Mouse (Mus musculus) intestine, postnatal 0 days (tissue): Measurements from ENCODE around the gene Cldn3. TPM values are rescaled to one million over a fixed set of nuclear protein-coding genes. Genes with fewer than 3 reads are reported as not detected.
A peak's percentile ranks its signal among the peaks of the same experiment; 100 is the strongest.

Experiments used
- ATAC-seq: fragments of 200-750 bp; cut with Nextera tagmentation; 2 replicates; pipeline ENCODE4 v1.8.0; 2017; ENCODE audit warnings: mild to moderate bottlenecking, moderate TSS enrichment, moderate library complexity
- H3K27ac ChIP-seq: fragments of 300-500 bp; sonication (generic); 2 replicates; pipeline ENCODE4 v1.5.1; 2014; ENCODE audit warnings: mild to moderate bottlenecking, low read depth, low read length, moderate library complexity
- H3K27me3 ChIP-seq: fragments of 300-500 bp; sonication (generic); replicated peaks from 2 replicates; pipeline ENCODE4 v1.6.1; 2014; ENCODE audit warnings: low read length, mixed read lengths; ENCODE audit not compliant: control insufficient read depth, insufficient read depth
- H3K36me3 ChIP-seq: fragments of 300-500 bp; sonication (generic); 2 replicates; pipeline ENCODE4 v1.6.1; 2014; ENCODE audit warnings: mild to moderate bottlenecking, moderate library complexity; ENCODE audit not compliant: control insufficient read depth, insufficient read depth
- H3K4me1 ChIP-seq: fragments of 300-500 bp; sonication (generic); replicated peaks from 2 replicates; pipeline ENCODE4 v1.6.1; 2014; ENCODE audit warnings: antibody characterized with exemption, low read length, mixed read lengths; ENCODE audit not compliant: control insufficient read depth, insufficient read depth
- H3K4me2 ChIP-seq: fragments of 300-500 bp; sonication (generic); replicated peaks from 2 replicates; pipeline ENCODE4 v1.6.1; 2014; ENCODE audit warnings: low read depth, mild to moderate bottlenecking, moderate library complexity
- H3K4me3 ChIP-seq: fragments of 300-500 bp; sonication (generic); 2 replicates; pipeline ENCODE4 v1.5.1; 2014; ENCODE audit warnings: low read depth, low read length
- H3K9ac ChIP-seq: fragments of 300-500 bp; sonication (generic); 2 replicates; pipeline ENCODE4 v1.6.1; 2014; ENCODE audit warnings: mild to moderate bottlenecking, low read depth, low read length
- H3K9me3 ChIP-seq: fragments of 300-500 bp; sonication (generic); 2 replicates; pipeline ENCODE4 v1.6.1; 2016; ENCODE audit warnings: mixed run types; ENCODE audit not compliant: control insufficient read depth
- CTCF ChIP-seq: sonication (generic); IDR thresholded peaks from 2 replicates; pipeline ENCODE4 v1.5.1; 2016; ENCODE audit warnings: low read depth, mild to moderate bottlenecking, control low read depth, antibody characterized with exemption, moderate library complexity
- WGBS: fragments of 180-500 bp; shearing (Covaris S2); extraction: QIAGEN DNeasy Blood & Tissue Kit; methylation state at CpG from one replicate; pipeline ENCODE4 v1.1.7; 2014; 5-methylcytosine and 5-hydroxymethylcytosine counted together
- polyA plus RNA-seq: library from polyadenylated mRNA; unstranded; fragments of >200 nt; fragmentation: Nextera tagmentation; extraction: Ambion mirVana; gene quantifications from 2 replicates; pipeline ENCODE4 v1.2.1, GENCODE M21; 2015

Gene Cldn3
- polyA plus RNA-seq, 1 experiment from 2014 or later: 116 TPM

DNA sequence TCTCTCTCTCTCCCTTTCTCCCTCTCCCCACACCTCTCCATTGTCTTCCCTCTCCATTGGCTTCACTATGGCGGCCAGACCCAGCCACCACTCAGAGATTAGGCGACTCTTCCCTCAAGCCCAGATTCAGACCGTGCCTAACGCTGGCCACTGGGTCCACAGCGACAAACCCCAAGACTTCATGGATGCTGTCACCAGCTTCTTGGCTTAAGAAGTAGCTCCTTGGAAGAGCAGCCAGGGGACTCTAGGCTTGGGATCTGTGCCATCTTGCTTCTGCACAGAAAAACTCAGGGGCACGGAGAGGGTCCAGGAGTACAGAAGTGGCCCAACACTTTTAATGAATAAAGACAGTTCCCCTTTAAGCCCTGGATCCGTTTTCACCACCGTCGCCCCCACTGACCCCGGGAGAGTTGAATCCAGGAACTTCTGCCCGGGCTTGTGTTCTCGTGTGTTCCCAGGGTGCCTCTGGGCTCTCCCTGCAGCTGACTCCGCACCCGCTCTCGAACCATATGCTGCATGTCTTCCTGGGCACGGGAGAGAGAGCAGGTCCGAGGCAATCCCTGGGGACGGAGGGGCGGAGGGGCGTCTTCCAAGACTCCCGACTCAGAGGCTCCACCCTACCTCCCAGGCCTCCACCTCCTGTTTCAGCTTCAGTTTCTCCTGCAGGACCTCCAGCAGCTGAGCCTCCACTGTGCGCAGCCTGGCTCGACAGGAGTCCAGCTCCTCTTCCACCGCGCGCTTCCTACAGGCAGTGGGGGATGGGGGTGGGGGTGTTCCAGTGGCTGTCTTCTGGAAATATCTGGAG, 26.0 kb downstream of the Cldn3 start:
- peak; percentile 1; the same call in 1 of the 2 replicates for TF ChIP-seq CTCF
- H3K4me3 ChIP-seq: peak overlapping the region; percentile 54
- H3K9ac ChIP-seq: peak overlapping the region; percentile 31; the same call in 1 of the 2 replicates
- H3K4me2 ChIP-seq: peak overlapping the region; percentile 76
- peak overlapping the region; percentile 93 for H3K27ac ChIP-seq
- peaks cover 4% of the 10 kb centered on the region; the same call in 1 of the 2 replicates for H3K4me1 ChIP-seq
- no peaks in the 10 kb centered on the region for H3K27me3 ChIP-seq
- WGBS: 31% methylated on average over 26 of the region's 26 CpGs
- ATAC-seq: no peak
- no peaks in the 10 kb centered on the region for H3K9me3 ChIP-seq
- no peaks in the 10 kb centered on the region; the same call in 1 of the 2 replicates for H3K36me3 ChIP-seq

- H3K9me3 ChIP-seq: no peaks in the 10 kb centered on the region
- 10% methylated on average over 16 of the region's 16 CpGs for WGBS
- no peaks in the 10 kb centered on the region for H3K27me3 ChIP-seq
- peak overlapping the region; percentile 54 for H3K4me3 ChIP-seq
- peak overlapping the region; percentile 31; the same call in 1 of the 2 replicates for H3K9ac ChIP-seq
- TF ChIP-seq CTCF: peak; percentile 72
- H3K4me2 ChIP-seq: peak overlapping the region; percentile 76
- H3K27ac ChIP-seq: peak overlapping the region; percentile 93
- H3K4me1 ChIP-seq: peaks cover 4% of the 10 kb centered on the region; the same call in 1 of the 2 replicates
- no peaks in the 10 kb centered on the region; the same call in 1 of the 2 replicates for H3K36me3 ChIP-seq
- peak; percentile 53 for ATAC-seq
These were observed 26.8 kb downstream of the Cldn3 start for GRCm38 (mm10) chr5:135012671-135013441.

DNA sequence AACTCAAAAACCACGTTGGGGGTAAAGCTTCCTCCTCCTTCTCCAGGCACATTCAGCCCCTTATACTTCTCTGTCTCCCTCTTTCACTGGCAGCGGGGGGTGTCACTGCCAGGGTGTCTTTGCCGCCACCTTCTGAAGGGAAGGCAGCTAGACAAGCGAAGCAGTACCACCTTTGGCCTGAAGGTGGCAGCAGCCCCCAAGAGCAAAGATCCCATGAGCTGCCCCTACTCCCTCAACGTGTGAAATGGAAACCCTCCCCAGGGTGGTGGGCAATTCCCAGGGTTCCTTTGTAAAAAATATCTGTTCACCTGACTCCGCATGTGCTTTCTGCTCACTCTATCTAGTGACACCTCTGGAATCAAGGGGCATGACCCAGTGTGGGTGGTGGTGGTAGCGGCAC, 29.5 kb downstream of the Cldn3 start:
- no peak overlapping the region for H3K9ac ChIP-seq
- peak; percentile 99 for TF ChIP-seq CTCF
- no peaks in the 10 kb centered on the region; the same call in 1 of the 2 replicates for H3K36me3 ChIP-seq
- no peaks in the 10 kb centered on the region for H3K27me3 ChIP-seq
- WGBS: 17% methylated on average over 7 of the region's 7 CpGs
- H3K4me2 ChIP-seq: no peak overlapping the region
- no peak for ATAC-seq
- H3K4me3 ChIP-seq: no peak overlapping the region
- H3K27ac ChIP-seq: no peak overlapping the region
- no peaks in the 10 kb centered on the region for H3K9me3 ChIP-seq
- H3K4me1 ChIP-seq: peaks cover 4% of the 10 kb centered on the region; the same call in 1 of the 2 replicates

DNA sequence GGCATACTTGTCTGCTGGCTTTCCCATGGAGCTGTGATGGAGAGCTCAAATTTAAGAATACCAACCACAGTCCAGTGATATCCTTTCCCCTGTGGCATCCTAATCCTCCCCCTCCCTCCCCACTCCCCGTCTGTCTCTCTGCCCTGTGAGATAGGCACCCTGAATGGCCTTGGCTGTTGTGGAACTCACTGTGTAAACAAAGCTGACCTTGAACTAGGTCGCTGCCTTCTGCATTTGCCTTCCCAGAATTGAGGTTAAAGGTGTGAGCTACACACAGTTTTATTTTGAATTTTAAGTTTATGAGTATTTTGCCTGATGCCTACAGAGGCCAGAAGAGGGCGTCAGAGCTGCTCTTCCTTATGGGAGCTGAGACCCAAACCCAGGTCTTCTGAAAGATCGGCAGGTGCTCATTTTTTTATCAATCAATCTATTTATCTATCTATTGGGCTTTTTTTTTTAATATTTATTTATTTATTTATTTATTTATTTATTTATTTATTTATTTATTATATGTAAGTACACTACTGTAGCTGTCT, 30.3 kb downstream of the Cldn3 start:
- Histone ChIP-seq H3K9ac (no peak overlapping the region), H3K36me3 (no peaks in the 10 kb centered on the region; the same call in 1 of the 2 replicates), H3K4me3 (no peak overlapping the region), H3K27me3 (no peaks in the 10 kb centered on the region), H3K27ac (no peak overlapping the region), H3K4me1 (no peaks in the 10 kb centered on the region; the same call in 1 of the 2 replicates), H3K4me2 (no peak overlapping the region), H3K9me3 (no peaks in the 10 kb centered on the region)
- TF ChIP-seq CTCF: no peak
- no peak for ATAC-seq
- WGBS: 35% methylated on average over 4 of the region's 4 CpGs

DNA sequence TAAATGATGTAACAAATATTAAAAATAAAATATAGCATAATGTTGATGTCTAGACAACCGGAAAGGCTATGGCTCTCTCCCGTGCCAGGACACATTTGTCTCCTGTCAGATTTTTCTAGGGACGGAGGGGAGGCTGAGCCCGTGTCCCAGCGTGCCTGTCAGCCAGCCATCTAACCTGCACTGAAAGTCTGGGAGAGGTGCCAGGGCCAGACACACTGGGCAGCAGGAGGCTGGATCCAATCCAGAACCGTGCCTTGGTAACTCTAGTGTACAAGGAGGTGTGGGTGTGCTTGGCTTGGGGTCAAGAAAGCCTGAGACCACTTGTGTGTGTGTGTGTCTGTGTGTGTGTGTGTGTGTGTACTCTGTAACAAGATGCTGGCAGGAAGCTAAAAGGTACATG, 35.8 kb downstream of the Cldn3 start:
- no peak for ATAC-seq
- no peaks in the 10 kb centered on the region for H3K9me3 ChIP-seq
- no peak overlapping the region for H3K27ac ChIP-seq
- no peaks in the 10 kb centered on the region for H3K27me3 ChIP-seq
- 0 out of 2 replicates have a peak, but pooled peaks cover 4% of the 10 kb centered on the region for H3K4me1 ChIP-seq
- H3K4me3 ChIP-seq: no peak overlapping the region
- H3K9ac ChIP-seq: no peak overlapping the region
- no peaks in the 10 kb centered on the region for H3K36me3 ChIP-seq
- H3K4me2 ChIP-seq: no peak overlapping the region
- 56% methylated on average over 6 of the region's 6 CpGs for WGBS
- no peak for TF ChIP-seq CTCF
